Mouse (Mus musculus) heart, postnatal 0 days (tissue): Measurements from ENCODE around the gene Angel1.

Source experiments
- CTCF ChIP-seq: IDR thresholded peaks from 2 replicates; pipeline ENCODE4 v1.5.1; 2016; ENCODE audit warnings: antibody characterized with exemption, control low read depth, low read depth
- EP300 ChIP-seq: IDR thresholded peaks from 2 replicates; pipeline ENCODE4 v1.6.1; 2016; ENCODE audit warnings: antibody characterized with exemption, low read depth

- TF ChIP-seq CTCF (no peak), EP300 (no peak)
Observed at GRCm38 (mm10) chr12:86694441-86694840, 31.8 kb downstream of the Angel1 start.
